ENCODE assay signal across 9 mouse cellular contexts in genomic region chr12:37241566-37242021, GRCm38 (mm10). TPM values are rescaled to one million over a fixed set of nuclear protein-coding genes. Genes with fewer than 3 reads are reported as not detected.
DNase-seq lines count a peak whose midpoint lies in the region; ATAC-seq and TF ChIP-seq lines count a peak whose summit lies in the region.
"Had no signal": no experiment of that assay in that cellular context is flagged by ENCODE, and none has a peak within 500 bp of the region (broad histone marks: within the 10 kb centered on the region; RNA-seq: fewer than 3 reads in every experiment).

Gene Agmo (plus strand): TSS chr12:37241641.

- no peaks in the 10 kb centered on the region for H3K79me2 ChIP-seq in MEL (ENCODE audit: control insufficient read depth, insufficient read depth, low read length, poor library complexity)

- H3K4me2 ChIP-seq in forebrain, embryonic 11.5 days (ENCODE audit: low read depth, low read length, severe bottlenecking) = no peak within 1 kb of the TSS

- peak within 1 kb of the TSS; percentile 23; the same call in 1 of the 2 replicates for H3K9ac ChIP-seq in MEL (ENCODE audit: control insufficient read depth, low read depth, low read length, poor library complexity, severe bottlenecking)
- H3K9ac ChIP-seq in forebrain, embryonic 11.5 days (ENCODE audit: low read length) = no peak within 1 kb of the TSS

- H3K4me1 ChIP-seq in heart, embryonic 10.5 days = no peaks in the 10 kb centered on the region
- H3K4me1 ChIP-seq in MEL (ENCODE audit: control insufficient read depth in 1 of 2, insufficient read depth in 2 of 2, low read length in 2 of 2) = no peaks in the 10 kb centered on the region; a peak in 1 of 4 replicates
- no peaks in the 10 kb centered on the region for H3K4me1 ChIP-seq in forebrain, embryonic 11.5 days (replicated peaks; ENCODE audit: control insufficient read depth, insufficient read depth, low read length)

- intact Hi-C loops in gastrocnemius, postnatal 36 days (cut with DNase I) = no loop called here
- intact Hi-C loops in left cerebral cortex, adult 2 months (cut with DNase I) = no loop called here

- no peak for TF ChIP-seq CTCF in MEL (IDR thresholded peaks at IDR 0.05 in 2 of 3, conservative IDR thresholded peaks at IDR 0.05 in 1 of 3; ENCODE audit: control insufficient read depth in 1 of 3, insufficient read depth in 1 of 3, low read depth in 2 of 3, low read length in 3 of 3, poor library complexity in 1 of 3, severe bottlenecking in 1 of 3)
- no peak for TF ChIP-seq CTCF in left cerebral cortex, adult 2 months (IDR thresholded peaks at IDR 0.05)

- H3K4me3 ChIP-seq in heart, embryonic 10.5 days = no peak within 1 kb of the TSS
- peak within 1 kb of the TSS; percentile 19 to 43 for H3K4me3 ChIP-seq in MEL (ENCODE audit: control insufficient read depth in 1 of 2, insufficient read depth in 1 of 2, low read depth in 2 of 2, low read length in 2 of 2)
- H3K4me3 ChIP-seq in left cerebral cortex, adult 2 months = peak within 1 kb of the TSS; percentile 30
- H3K4me3 ChIP-seq in forebrain, embryonic 11.5 days (ENCODE audit: low read depth, low read length) = no peak within 1 kb of the TSS

- no peak for TF ChIP-seq EP300 in MEL (IDR thresholded peaks at IDR 0.05; ENCODE audit: low read depth in 1 of 2, low read length in 2 of 2)

- DNase-seq in heart, adult 11 months = peak; percentile 96
- no peak for DNase-seq in heart, embryonic 10.5 days (ENCODE audit: low spot score)
- DNase-seq in MEL (ENCODE audit: low read depth, low spot score) (peak; percentile 46), MN1 (ENCODE audit: low spot score) (no peak)
- DNase-seq in gastrocnemius, postnatal 36 days = peak; percentile 7 to 29
- no peak for DNase-seq in left cerebral cortex, adult 2 months (ENCODE audit: extremely low spot score in 1 of 2, low spot score in 2 of 2)
- no peak for DNase-seq in forebrain, embryonic 11.5 days (ENCODE audit: low spot score)

- H3K27me3 ChIP-seq in heart, embryonic 10.5 days (ENCODE audit: insufficient read depth, poor library complexity, severe bottlenecking) = no peaks in the 10 kb centered on the region
- no peaks in the 10 kb centered on the region for H3K27me3 ChIP-seq in MEL (ENCODE audit: control insufficient read depth in 1 of 2, insufficient read depth in 2 of 2, low read length in 2 of 2)
- H3K27me3 ChIP-seq in forebrain, embryonic 11.5 days (ENCODE audit: control insufficient read depth, insufficient read depth, low read length) = no peaks in the 10 kb centered on the region

- ATAC-seq in megakaryocyte, adult 5-6 weeks (ENCODE audit: poor library complexity, severe bottlenecking) = peak; percentile 92
- no peak for ATAC-seq in forebrain, embryonic 11.5 days (replicated peaks; ENCODE audit: low FRiP score)

- TF ChIP-seq RAD21 in MEL (IDR thresholded peaks at IDR 0.05; ENCODE audit: low read depth, low read length) = no peak

- H3K9me3 ChIP-seq in heart, embryonic 10.5 days = no peaks in the 10 kb centered on the region
- no peaks in the 10 kb centered on the region for H3K9me3 ChIP-seq in MEL (replicated peaks; ENCODE audit: insufficient read depth, low read length)
- no peaks in the 10 kb centered on the region for H3K9me3 ChIP-seq in forebrain, embryonic 11.5 days (ENCODE audit: control insufficient read depth, low read length)

- 54% methylated on average over 4 of the region's 4 CpGs for WGBS in heart, embryonic 10.5 days
- WGBS in forebrain, embryonic 11.5 days = 61% methylated on average over 4 of the region's 4 CpGs

- no peaks in the 10 kb centered on the region for H3K36me3 ChIP-seq in heart, embryonic 10.5 days
- H3K36me3 ChIP-seq in MEL (ENCODE audit: control insufficient read depth in 1 of 2, insufficient read depth in 2 of 2, low read length in 2 of 2) = no peaks in the 10 kb centered on the region
- H3K36me3 ChIP-seq in forebrain, embryonic 11.5 days (ENCODE audit: control insufficient read depth, insufficient read depth, low read length) = no peaks in the 10 kb centered on the region

- H3K27ac ChIP-seq in heart, embryonic 10.5 days = no peak within 1 kb of the TSS
- H3K27ac ChIP-seq in MEL (ENCODE audit: control insufficient read depth, low read depth, low read length) = no peak within 1 kb of the TSS
- H3K27ac ChIP-seq in left cerebral cortex, adult 2 months = peak within 1 kb of the TSS; percentile 50
- H3K27ac ChIP-seq in forebrain, embryonic 11.5 days (ENCODE audit: low read depth, low read length) = no peak within 1 kb of the TSS

- TF ChIP-seq POLR2A in MEL (IDR thresholded peaks at IDR 0.05; ENCODE audit: control insufficient read depth in 1 of 2, insufficient read depth in 1 of 2, low read depth in 1 of 2, low read length in 2 of 2, poor library complexity in 1 of 2) = no peak

TF ChIP-seq in MEL, 35 proteins besides CTCF, POLR2A, EP300 and RAD21:
- no peak for TF ChIP-seq SIN3A (IDR thresholded peaks at IDR 0.05; ENCODE audit: low read length)
- no peak for TF ChIP-seq TBP (IDR thresholded peaks at IDR 0.05; ENCODE audit: low read depth, low read length)
- TF ChIP-seq TAL1 (IDR thresholded peaks at IDR 0.05; ENCODE audit: low read length) = no peak
- TF ChIP-seq RCOR1 (IDR thresholded peaks at IDR 0.05; ENCODE audit: low read depth, low read length) = no peak
- no peak for TF ChIP-seq POLR2AphosphoS2 (IDR thresholded peaks at IDR 0.05; ENCODE audit: low read length)
- TF ChIP-seq USF2 (IDR thresholded peaks at IDR 0.05; ENCODE audit: borderline replicate concordance in 1 of 2, insufficient read depth in 1 of 2, low read depth in 1 of 2, low read length in 2 of 2) = no peak
- TF ChIP-seq JUND (IDR thresholded peaks at IDR 0.05; ENCODE audit: low read depth, low read length) = no peak
- no peak for TF ChIP-seq ZMIZ1 (IDR thresholded peaks at IDR 0.05; ENCODE audit: low read depth, low read length)
- TF ChIP-seq MAX (IDR thresholded peaks at IDR 0.05; ENCODE audit: low read length) = no peak
- TF ChIP-seq MEF2A (IDR thresholded peaks at IDR 0.05; ENCODE audit: extremely low read depth, insufficient replicate concordance, low read depth, low read length, poor library complexity, severe bottlenecking) = no peak
- no peak for TF ChIP-seq CHD2 (IDR thresholded peaks at IDR 0.05; ENCODE audit: low read length)
- TF ChIP-seq TCF12 (IDR thresholded peaks at IDR 0.05; ENCODE audit: low read depth, low read length) = no peak
- TF ChIP-seq HCFC1 (IDR thresholded peaks at IDR 0.05; ENCODE audit: low read depth, low read length) = no peak
- no peak for TF ChIP-seq GABPA (IDR thresholded peaks at IDR 0.05; ENCODE audit: low read depth, low read length)
- TF ChIP-seq ELF1 (IDR thresholded peaks at IDR 0.05; ENCODE audit: low read depth, low read length) = no peak
- TF ChIP-seq NRF1 (IDR thresholded peaks at IDR 0.05; ENCODE audit: insufficient read depth, low read depth, low read length, poor library complexity, severe bottlenecking) = no peak

RNA-seq across cellular contexts. Expression of gene Agmo, which starts in this region (rescaled TPM):
- 0.53 TPM in 1 of 2 replicates, not detected in the other for polyA plus RNA-seq in heart, embryonic 10.5 days (2016; fragmentation: Nextera tagmentation; extraction: Ambion mirVana)
- total RNA-seq in MEL (2012; rRNA removed) = 0.08 and 0.29 TPM in 2 replicates
- polyA plus RNA-seq in MEL (2012; ENCODE audit: insufficient read depth in 1 of 2, insufficient read length in 2 of 2, low read depth in 1 of 2, low replicate concordance in 2 of 2, missing spikeins in 1 of 2) = not detected
- total RNA-seq in gastrocnemius, postnatal 36 days (2021) = 1 to 10 TPM; 1.7 to 1.9 TPM
- 1 to 10 TPM; 4.2 to 4.5 TPM for total RNA-seq in left cerebral cortex, adult 2 months (2021)
- 0.87 and 1.1 TPM in 2 replicates for total RNA-seq in megakaryocyte, adult 5-6 weeks (2015)
- 0.12 and 0.37 TPM in 2 replicates for total RNA-seq in megakaryocyte, adult 5-6 weeks (2017)
- polyA plus RNA-seq in forebrain, embryonic 11.5 days (2014; fragmentation: Nextera tagmentation; extraction: Ambion mirVana) = 0.37 TPM in 2 replicates
- total RNA-seq: ES-E14 had no signal

Comparison
In these comparisons a context has a peak if more than half of its experiments do, and no peak if none do; other contexts are left out.
1. DNase-seq: peak in heart, adult 11 months (single experiment) and gastrocnemius, postnatal 36 days (2 of 2); none in heart, embryonic 10.5 days (single experiment), left cerebral cortex, adult 2 months (0 of 2), forebrain, embryonic 11.5 days (single experiment) and MN1 (single experiment).
2. Peak in DNase-seq, H3K4me3 ChIP-seq and H3K9ac ChIP-seq in MEL; RNA of the gene not detected or under 1 TPM.